Comparison of ENCODE assay signal across 8 mouse cellular contexts in genomic region chr4:64046831-64047493, GRCm38 (mm10). TPM values are rescaled to one million over a fixed set of nuclear protein-coding genes. Genes with fewer than 3 reads are reported as not detected.
DNase-seq lines count a peak whose midpoint lies in the region; ATAC-seq and TF ChIP-seq lines count a peak whose summit lies in the region.

Gene Tnc, minus strand, starts transcription at chr4:64047015.

- peak within 1 kb of the TSS; percentile 35 for H3K4me3 ChIP-seq in C2C12 (ENCODE audit: insufficient read depth, poor library complexity, severe bottlenecking)
- peak within 1 kb of the TSS; percentile 50 for H3K4me3 ChIP-seq in hindbrain, embryonic 10.5 days
- peak within 1 kb of the TSS; percentile 19 for H3K4me3 ChIP-seq in liver, postnatal 0 days (ENCODE audit: low read depth, low read length)

- no peak for TF ChIP-seq EP300 in liver, postnatal 0 days (IDR thresholded peaks at IDR 0.05; ENCODE audit: low read depth)

- DNase-seq in brain, adult 2 months (ENCODE audit: low read depth, low spot score), result peak; percentile 87
- peak; percentile 66 to 78 for DNase-seq in frontal cortex, postnatal 10 days (ENCODE audit: low spot score in 2 of 2)
- DNase-seq in hindbrain, embryonic 10.5 days (ENCODE audit: low spot score), result peak; percentile 35
- peak; percentile 41 to 71 for DNase-seq in layer of hippocampus, adult 8-10 months (ENCODE audit: low spot score in 2 of 2)
- DNase-seq in liver, postnatal 0 days, result peak; percentile 16
- peak; percentile 58 for DNase-seq in retina, postnatal 1 day

- peaks cover 34% of the 10 kb centered on the region for H3K79me2 ChIP-seq in C2C12 (ENCODE audit: control insufficient read depth, insufficient read depth)

- H3K27me3 ChIP-seq in C2C12 (ENCODE audit: control insufficient read depth, insufficient read depth, insufficient read length), result no peaks in the 10 kb centered on the region
- peaks cover 32% of the 10 kb centered on the region for H3K27me3 ChIP-seq in hindbrain, embryonic 10.5 days (ENCODE audit: insufficient read depth, poor library complexity, severe bottlenecking)
- H3K27me3 ChIP-seq in liver, postnatal 0 days (ENCODE audit: insufficient read depth, low read length), result peaks cover 16% of the 10 kb centered on the region; the same call in 1 of the 2 replicates

- peak within 1 kb of the TSS; percentile 81 for H3ac ChIP-seq in C2C12 (ENCODE audit: control insufficient read depth, insufficient read length, low read depth)

- H3K4me2 ChIP-seq in liver, postnatal 0 days (ENCODE audit: low read depth, low read length), result peak within 1 kb of the TSS; percentile 28; the same call in 1 of the 2 replicates

- no peaks in the 10 kb centered on the region for H3K79me3 ChIP-seq in C2C12 (ENCODE audit: low read depth)

- ATAC-seq in liver, postnatal 0 days, result no peak
- ATAC-seq in monocyte, adult 5-6 weeks (replicated peaks; ENCODE audit: insufficient number of reproducible peaks, low FRiP score, low TSS enrichment, poor library complexity, severe bottlenecking), result no peak

- no peaks in the 10 kb centered on the region for H3K9me3 ChIP-seq in hindbrain, embryonic 10.5 days
- no peaks in the 10 kb centered on the region for H3K9me3 ChIP-seq in liver, postnatal 0 days (ENCODE audit: low read length)

- H3K4me1 ChIP-seq in hindbrain, embryonic 10.5 days (replicated peaks), result peaks cover 13% of the 10 kb centered on the region
- H3K4me1 ChIP-seq in liver, postnatal 0 days (ENCODE audit: insufficient read depth), result no peaks in the 10 kb centered on the region

- TF ChIP-seq CTCF in C2C12 (IDR thresholded peaks at IDR 0.05; ENCODE audit: control insufficient read depth, insufficient read depth, insufficient read length), result no peak
- no peak for TF ChIP-seq CTCF in liver, postnatal 0 days (IDR thresholded peaks at IDR 0.05; ENCODE audit: low read depth)

- no peak within 1 kb of the TSS for H3K27ac ChIP-seq in hindbrain, embryonic 10.5 days
- H3K27ac ChIP-seq in liver, postnatal 0 days (ENCODE audit: low read depth), result no peak within 1 kb of the TSS

- H3K9ac ChIP-seq in liver, postnatal 0 days (replicated peaks), result no peak within 1 kb of the TSS

- under 1% methylated on average over 26 of the region's 26 CpGs for WGBS in hindbrain, embryonic 10.5 days
- 2% methylated on average over 26 of the region's 26 CpGs for WGBS in liver, postnatal 0 days (ENCODE audit: insufficient replicate concordance)

- H3K36me3 ChIP-seq in C2C12 (ENCODE audit: control insufficient read depth, insufficient read depth), result no peaks in the 10 kb centered on the region
- H3K36me3 ChIP-seq in hindbrain, embryonic 10.5 days, result no peaks in the 10 kb centered on the region
- no peaks in the 10 kb centered on the region for H3K36me3 ChIP-seq in liver, postnatal 0 days (replicated peaks; ENCODE audit: insufficient read depth, low read length)

TF ChIP-seq in C2C12, 6 proteins besides CTCF, POLR2A, EP300 and RAD21:
- no peak for TF ChIP-seq FOSL1 (IDR thresholded peaks at IDR 0.05; ENCODE audit: insufficient read depth, low read length, poor library complexity, severe bottlenecking)
- TF ChIP-seq CEBPB (IDR thresholded peaks at IDR 0.05; ENCODE audit: low read depth), result peak; percentile 73
- peak; percentile 47 for TF ChIP-seq MYOD1 (IDR thresholded peaks at IDR 0.05; ENCODE audit: control insufficient read depth, insufficient read length, low read depth)

RNA-seq across cellular contexts. Expression of gene Tnc, which starts in this region (rescaled TPM):
- 29.5 TPM for polyA plus RNA-seq in C2C12 (2012; fragmentation: generic; extraction: Trizol)
- polyA plus RNA-seq in hindbrain, embryonic 10.5 days (2016; fragmentation: Nextera tagmentation; extraction: Ambion mirVana), result 1.3 and 3.5 TPM in 2 replicates
- 1 to 10 TPM; 2.1 to 4.3 (median 2.7) TPM for total RNA-seq in layer of hippocampus, adult 8-10 months (2022)
- polyA plus RNA-seq in liver, postnatal 0 days (2015; fragmentation: Nextera tagmentation; extraction: Ambion mirVana), result 1.8 and 1.9 TPM in 2 replicates
- total RNA-seq in monocyte, adult 5-6 weeks (2017), result not detected in 3 replicates

Comparison
In these comparisons a context has a peak if more than half of its experiments do, and no peak if none do; other contexts are left out.
1. DNase-seq: peak in every context shown above with its lines; median percentile 87 in brain, adult 2 months; 72 in frontal cortex, postnatal 10 days; 58 in retina, postnatal 1 day; 56 in layer of hippocampus, adult 8-10 months; 35 in hindbrain, embryonic 10.5 days; 16 in liver, postnatal 0 days.